Mouse (Mus musculus): ENCODE results near the gene Afg1l.
A peak's percentile ranks its signal among the peaks of the same experiment; 100 is the strongest.

Afg1l gene

GRCm38 (mm10) chr10:42293877-42294276 lies 184.5 kb downstream of the Afg1l start:
- DNase-seq, result no peak

GRCm38 (mm10) chr10:42291360-42291759 lies 187.0 kb downstream of the Afg1l start:
- no peak for DNase-seq

GRCm38 (mm10) chr10:42287666-42288065 lies 190.7 kb downstream of the Afg1l start:
- DNase-seq, result no peak

- DNase-seq, result no peak
Observed at GRCm38 (mm10) chr10:42278307-42278850, 200.0 kb downstream of the Afg1l start.

- peak; percentile 97 for DNase-seq
Observed at GRCm38 (mm10) chr10:42277476-42278306, 200.7 kb downstream of the Afg1l start.

GRCm38 (mm10) chr10:42276507-42277345 lies 201.6 kb downstream of the Afg1l start, which contains the start of gene Foxo3:
Gene Foxo3 (minus strand): TSS chr10:42276755.
- peak; percentile 83 for DNase-seq

- no peak for DNase-seq
Observed at GRCm38 (mm10) chr10:42275871-42276501, 202.4 kb downstream of the Afg1l start.

- DNase-seq, result peak; percentile 62
Observed at GRCm38 (mm10) chr10:42275401-42275870, 202.9 kb downstream of the Afg1l start.

GRCm38 (mm10) chr10:42274712-42275400 lies 203.5 kb downstream of the Afg1l start:
- peak; percentile 38 for DNase-seq

- peak; percentile 51 for DNase-seq
Observed at GRCm38 (mm10) chr10:42273760-42274691, 204.3 kb downstream of the Afg1l start.

GRCm38 (mm10) chr10:42273403-42273759 lies 205.0 kb downstream of the Afg1l start:
- DNase-seq, result no peak

GRCm38 (mm10) chr10:42271454-42272230 lies 206.7 kb downstream of the Afg1l start:
- DNase-seq, result no peak

- no peak for DNase-seq
Observed at GRCm38 (mm10) chr10:42270277-42271083, 207.9 kb downstream of the Afg1l start.

- DNase-seq, result no peak
Observed at GRCm38 (mm10) chr10:42269281-42270025, 208.9 kb downstream of the Afg1l start.

GRCm38 (mm10) chr10:42267811-42268545 lies 210.4 kb downstream of the Afg1l start:
- DNase-seq, result no peak

GRCm38 (mm10) chr10:42265021-42265689 lies 213.2 kb downstream of the Afg1l start:
- no peak for DNase-seq

- DNase-seq, result no peak
Observed at GRCm38 (mm10) chr10:42264195-42264594, 214.2 kb downstream of the Afg1l start.
